Mouse (Mus musculus): Measurements from ENCODE around the gene Wnt7b.

DNA sequence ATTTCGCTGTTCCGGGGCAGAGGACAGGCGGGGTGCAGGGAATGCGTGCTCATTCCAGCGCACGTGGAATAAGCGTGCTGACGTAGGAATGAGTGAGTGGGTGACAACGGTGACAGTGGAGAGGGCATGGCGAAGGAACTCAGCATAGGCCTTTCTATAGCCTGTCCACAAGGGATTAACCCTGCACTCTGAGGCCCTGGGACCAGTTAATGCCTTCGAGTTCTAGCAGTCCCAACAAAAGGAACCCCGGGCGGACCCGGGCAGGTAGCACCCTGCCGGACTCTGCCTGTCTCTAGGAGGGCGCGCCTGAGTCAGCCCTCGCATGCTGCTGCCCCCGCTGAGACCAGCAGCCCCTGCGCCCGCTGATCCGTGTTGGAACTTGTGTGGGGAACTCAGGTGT lies 32.8 kb upstream of the Wnt7b start:
- TF ChIP-seq EP300 (IDR thresholded peaks at IDR 0.05) (no peak), CTCF (IDR thresholded peaks at IDR 0.05) (no peak)
